Mouse (Mus musculus) megakaryocyte, adult 5-6 weeks (primary cell): Measurements from ENCODE around the gene Cables2. TPM values are rescaled to one million over a fixed set of nuclear protein-coding genes. Genes with fewer than 3 reads are reported as not detected.

Experiments used
- ATAC-seq: 2 replicates; pipeline ENCODE4 v1.8.0; 2016; ENCODE audit warnings: mild to moderate bottlenecking, inconsistent platforms; ENCODE audit not compliant: poor library complexity, severe bottlenecking
- total RNA-seq, 2 experiments: library from RNA; stranded (forward) in 1 of 2; stranded (reverse) in 1 of 2; fragments of 153-499, 151-499 nt in 1 of 2; fragments of 221-1000, 200-1000 nt in 1 of 2; gene quantifications; 2 replicates each; pipeline versions ENCODE4 v1.2.3 to v1.2.4; 2015 to 2017

Cables2 gene
- total RNA-seq, 2 experiments from 2014 or later: 12.1 to 16.0 TPM

DNA sequence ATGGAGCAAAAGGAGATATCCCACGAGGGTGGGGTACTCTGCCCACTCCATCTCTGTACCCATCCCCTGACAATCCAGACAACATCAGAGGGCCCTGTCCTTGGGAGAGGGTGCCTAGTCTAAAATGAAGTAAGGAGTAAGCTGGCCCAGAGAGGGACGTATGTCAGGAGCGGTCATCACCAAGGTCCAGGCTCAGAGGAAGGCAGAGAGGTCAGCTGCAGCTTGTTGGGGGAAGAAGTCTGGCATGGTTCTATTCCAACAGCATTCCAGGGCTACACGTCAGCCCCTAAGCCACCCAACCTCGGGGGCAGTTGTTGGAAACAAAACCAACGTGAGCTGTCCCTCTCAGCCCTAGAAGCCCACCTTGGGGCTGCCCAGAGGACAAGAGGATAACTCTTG lies 45.2 kb downstream of the Cables2 start:
- no peak for ATAC-seq

DNA sequence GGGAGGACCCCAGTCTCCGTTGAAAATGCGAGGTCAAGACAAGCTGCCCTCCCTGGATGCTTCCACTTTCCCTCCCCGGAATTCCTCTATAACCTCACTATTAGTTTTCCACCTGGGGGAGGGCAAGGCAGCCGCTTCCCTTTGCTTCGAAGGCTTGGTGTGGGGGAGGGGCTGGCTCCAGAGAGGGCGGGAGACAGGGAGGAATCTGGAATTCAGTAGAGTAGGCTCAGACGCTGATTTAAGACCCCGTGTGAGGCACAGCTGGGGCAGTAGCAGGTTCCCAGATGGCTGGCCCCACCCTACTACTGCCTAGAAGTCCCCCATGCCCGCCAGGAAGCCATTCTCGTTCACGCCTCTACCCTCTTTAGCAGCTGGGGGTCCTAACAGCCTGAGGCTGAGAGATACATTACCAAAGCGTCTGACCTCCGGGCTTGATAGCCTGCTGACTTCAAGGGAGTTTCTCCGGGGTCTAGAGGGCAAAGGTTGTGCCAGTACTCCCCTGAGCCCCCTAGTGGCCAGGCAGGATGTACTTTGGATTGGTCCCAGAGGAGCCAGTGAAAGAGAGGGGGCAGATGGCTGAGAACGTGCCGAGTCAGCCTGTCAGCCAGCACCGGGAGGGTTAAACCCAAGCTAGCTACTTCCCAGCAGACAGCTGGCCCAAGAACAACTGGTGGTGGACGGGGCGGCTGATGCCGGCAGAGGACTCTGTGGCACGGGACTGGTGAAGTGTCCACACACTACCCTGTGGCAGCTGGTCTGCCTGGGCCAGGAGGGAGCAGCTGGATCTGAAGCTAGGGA lies 45.8 kb downstream of the Cables2 start:
- ATAC-seq: peak; percentile 70

- ATAC-seq: peak; percentile 41; the same call in 1 of the 2 replicates
Measured at GRCm38 (mm10) chr2:180225762-180226378, 47.4 kb downstream of the Cables2 start, which contains the start of gene Lama5. Gene Lama5, minus strand, starts transcription at chr2:180225859.

DNA sequence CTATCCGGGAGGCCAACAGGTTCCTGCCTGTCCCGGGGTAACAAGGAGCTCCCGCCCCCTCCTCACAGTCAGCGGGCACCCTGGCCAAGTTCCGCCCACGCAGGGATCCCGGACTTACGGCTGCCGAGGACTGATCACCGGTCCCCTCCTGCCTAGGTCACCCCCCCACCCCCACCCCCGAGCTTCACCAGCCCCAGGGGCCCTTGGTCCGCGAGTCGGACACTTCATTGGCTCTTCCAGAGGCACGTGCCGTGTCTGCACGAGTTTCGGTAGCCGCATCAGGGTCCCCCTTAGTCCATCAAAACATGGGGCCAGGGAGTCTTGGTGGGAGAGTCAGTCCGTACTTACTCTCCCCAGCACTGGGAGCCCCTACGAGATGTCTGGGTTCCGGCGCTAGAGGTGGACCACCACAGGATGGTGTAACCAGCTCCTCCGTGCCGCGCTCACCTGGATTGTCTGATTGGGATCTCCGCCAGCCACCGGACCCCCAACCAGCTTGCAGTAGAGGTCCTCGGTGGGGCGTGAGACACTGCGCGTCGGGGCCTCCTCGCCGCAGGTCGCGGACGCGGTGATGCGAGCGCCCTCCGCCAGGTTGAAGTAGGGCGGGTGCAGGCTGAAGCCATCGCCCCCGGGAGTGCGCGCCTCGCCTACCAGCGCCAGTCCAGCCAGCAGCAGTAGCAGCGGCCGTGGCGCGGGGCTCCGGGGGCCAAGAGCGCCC lies 48.1 kb downstream of the Cables2 start:
- peak; percentile 20; the same call in 1 of the 2 replicates for ATAC-seq

GRCm38 (mm10) chr2:180224647-180225043 lies 48.7 kb downstream of the Cables2 start:
- ATAC-seq: no peak

- no peak for ATAC-seq
Measured at GRCm38 (mm10) chr2:180222250-180222649, 51.0 kb downstream of the Cables2 start.

GRCm38 (mm10) chr2:180221051-180221450 lies 52.2 kb downstream of the Cables2 start:
- no peak for ATAC-seq

DNA sequence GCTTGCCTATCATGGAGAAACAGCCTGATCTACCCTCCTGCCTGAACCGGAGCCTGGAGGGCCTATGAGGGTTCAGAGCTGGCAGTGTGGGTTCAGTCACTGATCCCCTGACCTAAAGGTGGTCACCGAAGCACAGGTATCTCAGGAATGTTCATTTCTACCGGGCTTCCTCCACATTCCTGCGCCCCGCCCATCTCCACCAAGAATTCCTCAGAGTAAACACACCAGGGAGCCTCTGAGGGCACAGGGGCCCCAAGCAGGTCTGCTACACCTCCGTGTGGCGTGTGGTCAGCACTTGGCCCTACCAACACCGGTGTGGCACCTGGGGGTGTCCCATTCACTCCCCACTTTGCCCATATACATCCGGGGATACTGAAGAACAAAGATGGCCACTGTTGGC lies 53.1 kb downstream of the Cables2 start:
- no peak for ATAC-seq

- no peak for ATAC-seq
Measured at GRCm38 (mm10) chr2:180219145-180219943, 54.0 kb downstream of the Cables2 start.

DNA sequence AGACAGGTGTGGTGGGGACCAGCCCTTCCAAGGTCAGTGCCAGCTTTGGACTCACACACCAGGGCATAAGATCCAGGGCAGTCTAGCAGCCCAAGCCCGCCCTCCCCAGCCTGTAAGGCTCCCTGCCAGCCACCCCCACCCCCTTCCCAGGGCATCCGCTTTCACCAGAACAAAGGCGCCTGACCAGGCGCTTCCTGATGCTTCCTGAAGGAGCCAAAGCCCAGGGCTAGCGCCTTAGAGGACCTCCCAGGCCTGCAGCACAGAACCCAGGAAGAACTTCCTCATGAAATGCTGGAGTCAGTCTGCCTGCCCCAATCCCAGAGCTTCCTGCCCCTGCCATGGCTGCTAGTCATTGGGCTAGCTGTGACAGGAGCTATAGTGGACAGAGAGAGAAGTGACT lies 54.6 kb downstream of the Cables2 start:
- ATAC-seq: no peak

- ATAC-seq: no peak
Measured at GRCm38 (mm10) chr2:180218241-180218640, 55.1 kb downstream of the Cables2 start.

GRCm38 (mm10) chr2:180217587-180217986 lies 55.7 kb downstream of the Cables2 start:
- ATAC-seq: no peak

DNA sequence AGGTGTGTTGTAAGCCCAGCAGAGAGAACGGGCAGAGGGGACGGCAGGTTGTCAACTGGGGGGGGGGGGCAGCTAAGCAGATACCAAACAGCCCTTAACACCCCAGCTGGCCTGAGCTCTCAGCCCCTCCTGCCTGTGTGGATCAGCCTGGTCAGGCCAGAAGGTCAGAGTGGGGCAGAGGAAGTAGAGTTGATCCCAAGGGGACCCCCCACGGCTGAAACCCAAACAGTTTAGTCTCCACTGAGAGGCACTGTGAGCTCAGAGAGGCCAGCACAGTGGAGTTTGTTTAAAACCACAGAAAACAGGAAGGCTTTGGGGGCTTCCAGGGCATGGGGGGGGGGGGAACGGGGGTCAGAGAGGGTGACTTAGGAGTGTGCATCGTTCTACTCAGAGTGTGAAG lies 56.4 kb downstream of the Cables2 start:
- no peak for ATAC-seq

DNA sequence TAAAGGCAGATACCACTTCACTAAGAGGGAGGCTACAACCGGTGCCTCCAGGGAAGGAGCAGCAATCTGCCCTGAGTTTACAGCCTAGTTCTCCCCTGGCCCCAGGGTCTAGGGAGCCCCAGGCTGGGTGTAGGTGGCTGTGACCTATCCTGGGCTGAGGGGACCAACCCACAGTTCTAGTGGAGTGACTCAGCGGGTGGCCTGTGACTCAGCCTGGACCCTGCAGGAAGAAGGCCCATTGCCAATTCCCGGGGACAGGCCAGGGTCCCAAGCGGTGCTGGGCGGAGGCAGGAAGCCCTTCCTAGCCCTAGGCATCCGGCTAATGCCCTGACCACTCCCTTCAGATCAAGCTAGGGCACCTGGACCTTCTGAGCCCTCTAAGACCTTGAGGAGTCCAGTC lies 57.3 kb downstream of the Cables2 start:
- no peak for ATAC-seq

GRCm38 (mm10) chr2:180215011-180215461 lies 58.3 kb downstream of the Cables2 start:
- ATAC-seq: no peak

- no peak for ATAC-seq
Measured at GRCm38 (mm10) chr2:180214352-180214978, 58.8 kb downstream of the Cables2 start.

DNA sequence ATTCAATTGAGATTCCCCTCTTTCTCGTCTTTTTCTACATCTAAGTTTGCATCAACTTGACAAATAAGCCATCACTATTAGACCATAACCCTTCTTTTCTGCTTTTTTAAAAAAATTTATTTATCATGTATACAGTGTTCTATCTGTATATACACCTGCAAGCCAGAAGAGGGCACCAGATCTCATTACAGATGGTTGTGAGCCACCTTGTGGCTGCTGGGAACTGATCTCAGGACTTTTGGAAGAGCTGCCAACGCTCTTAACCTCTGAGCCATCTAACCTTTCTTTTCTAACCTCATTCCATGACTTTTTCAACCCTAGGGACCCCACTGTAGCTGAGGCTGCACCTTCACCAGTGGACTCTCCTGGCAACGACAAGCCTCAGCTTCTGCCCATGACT lies 61.0 kb downstream of the Cables2 start:
- no peak for ATAC-seq

DNA sequence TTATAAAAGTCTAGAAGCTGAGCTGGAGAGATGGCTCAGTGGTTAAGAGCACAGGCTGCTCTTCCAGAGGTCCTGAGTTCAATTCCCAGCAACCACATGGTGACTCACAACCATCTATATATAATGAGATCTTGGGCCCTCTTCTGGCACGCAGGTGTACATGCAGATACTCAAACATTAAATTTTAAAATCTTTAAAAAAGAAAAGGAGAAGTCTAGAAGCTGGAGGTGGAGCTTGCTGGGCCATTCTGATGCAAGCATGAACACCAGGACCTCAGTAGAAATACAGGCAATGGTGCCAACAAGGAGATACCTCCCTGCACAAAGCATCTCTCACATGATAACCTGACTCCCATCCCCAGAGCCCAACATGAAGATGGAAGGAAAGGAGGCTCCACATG lies 64.3 kb downstream of the Cables2 start:
- no peak for ATAC-seq
